Mouse (Mus musculus): ENCODE results near the gene Clec12b. TPM values are rescaled to one million over a fixed set of nuclear protein-coding genes. Genes with fewer than 3 reads are reported as not detected.

Clec12b gene
- total and polyA plus RNA-seq, 3 experiments: not detected

DNA sequence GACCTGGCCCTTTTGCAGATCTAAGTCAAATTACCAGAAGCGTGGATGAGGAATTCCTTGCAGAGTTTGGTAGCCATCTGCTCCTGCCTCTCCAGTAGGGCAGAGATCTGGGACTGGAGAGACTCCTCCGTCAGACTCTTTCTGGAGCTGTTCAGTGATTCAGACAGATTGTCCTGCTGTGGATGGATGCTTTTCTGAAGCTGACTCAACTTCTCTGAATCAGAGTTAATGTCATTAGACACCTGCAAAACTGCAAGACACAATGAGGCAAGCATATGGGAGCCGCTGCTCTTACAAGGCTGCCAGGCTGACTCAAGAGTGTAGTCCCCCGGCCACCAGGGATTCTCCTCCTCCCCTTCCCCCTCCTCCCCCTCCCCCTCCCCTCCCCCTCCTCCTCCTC is 5.2 kb downstream of the Clec12b start:
- Histone ChIP-seq H3K9ac (ENCODE audit: control insufficient read depth, low read depth, low read length, poor library complexity, severe bottlenecking) (no peak overlapping the region), H3K79me2 (ENCODE audit: control insufficient read depth, insufficient read depth, low read length, poor library complexity) (no peaks in the 10 kb centered on the region), H3K9me3 (replicated peaks; ENCODE audit: insufficient read depth, low read length) (no peaks in the 10 kb centered on the region), H3K4me1 (ENCODE audit: control insufficient read depth in 1 of 2, insufficient read depth in 2 of 2, low read length in 2 of 2) (no peaks in the 10 kb centered on the region), H3K36me3 (ENCODE audit: control insufficient read depth in 1 of 2, insufficient read depth in 2 of 2, low read length in 2 of 2) (no peaks in the 10 kb centered on the region), H3K4me3 (ENCODE audit: control insufficient read depth in 1 of 2, insufficient read depth in 1 of 2, low read depth in 2 of 2, low read length in 2 of 2) (no peak overlapping the region), H3K27me3 (ENCODE audit: control insufficient read depth in 1 of 2, insufficient read depth in 2 of 2, low read length in 2 of 2) (no peaks in the 10 kb centered on the region; a peak in 1 of 4 replicates), H3K27ac (ENCODE audit: control insufficient read depth, low read depth, low read length) (no peak overlapping the region)
- TF ChIP-seq ZMIZ1 (IDR thresholded peaks at IDR 0.05; ENCODE audit: low read depth, low read length): no peak
- TF ChIP-seq USF1 (IDR thresholded peaks at IDR 0.05; ENCODE audit: low read depth, low read length): no peak
- no peak for TF ChIP-seq MYB (IDR thresholded peaks at IDR 0.05; ENCODE audit: low read depth, low read length)
- no peak for TF ChIP-seq GABPA (IDR thresholded peaks at IDR 0.05; ENCODE audit: low read depth, low read length)
- no peak for TF ChIP-seq NRF1 (IDR thresholded peaks at IDR 0.05; ENCODE audit: insufficient read depth, low read depth, low read length, poor library complexity, severe bottlenecking)
- no peak for TF ChIP-seq KAT2A (conservative IDR thresholded peaks at IDR 0.05; ENCODE audit: low read depth, low read length)
- no peak for TF ChIP-seq SMC3 (IDR thresholded peaks at IDR 0.05; ENCODE audit: low read depth, low read length)
- no peak for TF ChIP-seq ZKSCAN1 (IDR thresholded peaks at IDR 0.05; ENCODE audit: low read depth, low read length)
- no peak for DNase-seq (ENCODE audit: low read depth, low spot score)

DNA sequence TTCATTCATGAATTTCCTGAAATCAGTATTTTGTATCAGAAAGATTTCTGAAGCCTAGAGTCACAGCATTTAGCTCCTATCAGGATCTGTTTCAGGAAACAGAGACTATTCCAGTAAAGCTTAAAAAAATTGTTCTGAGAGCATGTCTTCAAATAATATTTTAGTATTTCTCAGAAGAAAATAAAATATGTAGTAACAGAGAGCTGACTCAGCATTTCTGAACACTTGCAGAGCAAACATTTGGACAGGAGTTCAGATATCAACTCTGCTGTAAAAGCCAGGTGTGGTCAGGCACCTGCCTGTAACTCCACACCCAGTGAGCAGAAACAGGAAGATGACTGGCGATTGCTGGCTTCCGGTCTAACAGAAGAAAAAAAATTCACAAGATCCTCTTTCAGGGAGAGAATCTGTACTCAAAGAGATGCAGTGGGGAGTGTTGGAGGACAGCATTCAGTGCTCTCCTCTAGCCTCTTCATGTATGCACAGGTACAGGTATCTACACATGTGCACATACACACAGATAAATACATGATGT is 10.7 kb downstream of the Clec12b start:
- no peak for DNase-seq (ENCODE audit: low read depth, low spot score)
- Histone ChIP-seq H3K4me3 (ENCODE audit: control insufficient read depth in 1 of 2, insufficient read depth in 1 of 2, low read depth in 2 of 2, low read length in 2 of 2) (no peak overlapping the region), H3K9ac (ENCODE audit: control insufficient read depth, low read depth, low read length, poor library complexity, severe bottlenecking) (no peak overlapping the region)

DNA sequence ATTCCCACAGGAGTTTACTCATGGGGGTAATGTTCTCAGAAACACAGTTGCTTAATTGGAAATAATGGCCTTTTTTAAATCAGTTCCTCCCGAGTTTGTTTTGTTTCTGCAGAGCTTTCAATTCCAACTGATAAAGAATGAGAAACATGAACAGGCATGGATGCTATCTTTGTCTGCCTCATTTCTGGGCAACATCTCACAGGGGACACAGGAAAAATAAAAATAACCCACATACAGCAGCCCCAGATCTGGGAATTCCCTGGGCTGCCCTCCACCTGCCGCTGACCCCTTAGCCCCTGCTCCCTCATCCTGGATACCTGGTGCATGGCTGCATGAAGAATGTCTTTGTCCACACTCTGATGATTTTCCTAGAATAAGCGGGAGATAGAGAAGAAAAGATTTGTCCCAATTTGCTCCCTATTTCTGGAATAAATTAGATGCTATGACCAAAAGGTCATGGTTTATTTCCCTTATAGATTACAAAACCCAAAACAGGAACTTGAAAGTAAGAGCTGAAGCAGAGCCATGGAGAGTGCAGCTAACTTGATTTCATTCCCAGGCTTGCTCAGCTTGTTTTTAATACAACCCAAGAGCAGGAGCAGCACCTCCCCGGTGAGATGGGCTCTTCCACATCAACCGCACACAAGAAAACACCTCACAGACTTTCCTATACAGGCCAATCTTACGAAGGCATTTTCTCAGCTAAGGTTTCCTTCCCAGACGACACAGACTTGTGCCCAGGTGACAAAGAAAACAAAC is 16.1 kb downstream of the Clec12b start:
- no peak for DNase-seq (ENCODE audit: low read depth, low spot score)
- Histone ChIP-seq H3K9me3 (replicated peaks; ENCODE audit: insufficient read depth, low read length) (no peaks in the 10 kb centered on the region), H3K4me1 (ENCODE audit: control insufficient read depth in 1 of 2, insufficient read depth in 2 of 2, low read length in 2 of 2) (no peaks in the 10 kb centered on the region), H3K27ac (ENCODE audit: control insufficient read depth, low read depth, low read length) (no peak overlapping the region), H3K27me3 (ENCODE audit: control insufficient read depth in 1 of 2, insufficient read depth in 2 of 2, low read length in 2 of 2) (peaks cover 0 to 5% of the 10 kb centered on the region in 2 experiments; a peak in 3 of 4 replicates), H3K4me3 (ENCODE audit: control insufficient read depth in 1 of 2, insufficient read depth in 1 of 2, low read depth in 2 of 2, low read length in 2 of 2) (no peak overlapping the region), H3K79me2 (ENCODE audit: control insufficient read depth, insufficient read depth, low read length, poor library complexity) (no peaks in the 10 kb centered on the region), H3K9ac (ENCODE audit: control insufficient read depth, low read depth, low read length, poor library complexity, severe bottlenecking) (no peak overlapping the region), H3K36me3 (ENCODE audit: control insufficient read depth in 1 of 2, insufficient read depth in 2 of 2, low read length in 2 of 2) (no peaks in the 10 kb centered on the region)
- no peak for TF ChIP-seq TAL1 (IDR thresholded peaks at IDR 0.05; ENCODE audit: low read length)
- TF ChIP-seq SIN3A (IDR thresholded peaks at IDR 0.05; ENCODE audit: low read length): no peak
- no peak for TF ChIP-seq NRF1 (IDR thresholded peaks at IDR 0.05; ENCODE audit: insufficient read depth, low read depth, low read length, poor library complexity, severe bottlenecking)
- TF ChIP-seq UBTF (IDR thresholded peaks at IDR 0.05; ENCODE audit: borderline replicate concordance, insufficient read depth, low read depth, low read length): no peak

More for the DNA sequence above, 10.7 kb downstream of the Clec12b start:
- TF ChIP-seq MAFK (IDR thresholded peaks at IDR 0.05; ENCODE audit: borderline replicate concordance, low read depth, low read length) (peak; percentile 89), RCOR1 (IDR thresholded peaks at IDR 0.05; ENCODE audit: low read depth, low read length) (no peak), EP300 (IDR thresholded peaks at IDR 0.05; ENCODE audit: low read depth in 1 of 2, low read length in 2 of 2) (no peak), TAL1 (IDR thresholded peaks at IDR 0.05; ENCODE audit: low read length) (no peak), USF2 (IDR thresholded peaks at IDR 0.05; ENCODE audit: borderline replicate concordance in 1 of 2, insufficient read depth in 1 of 2, low read depth in 1 of 2, low read length in 2 of 2) (no peak), MAZ (IDR thresholded peaks at IDR 0.05; ENCODE audit: low read depth, low read length) (no peak)
- no peaks in the 10 kb centered on the region for H3K9me3 ChIP-seq (replicated peaks; ENCODE audit: insufficient read depth, low read length)
- H3K79me2 ChIP-seq (ENCODE audit: control insufficient read depth, insufficient read depth, low read length, poor library complexity): no peaks in the 10 kb centered on the region
- H3K36me3 ChIP-seq (ENCODE audit: control insufficient read depth in 1 of 2, insufficient read depth in 2 of 2, low read length in 2 of 2): no peaks in the 10 kb centered on the region
- H3K4me1 ChIP-seq (ENCODE audit: control insufficient read depth in 1 of 2, insufficient read depth in 2 of 2, low read length in 2 of 2): no peaks in the 10 kb centered on the region
- no peak overlapping the region for H3K27ac ChIP-seq (ENCODE audit: control insufficient read depth, low read depth, low read length)
- H3K27me3 ChIP-seq (ENCODE audit: control insufficient read depth in 1 of 2, insufficient read depth in 2 of 2, low read length in 2 of 2): peaks cover 0 to 3% of the 10 kb centered on the region in 2 experiments; a peak in 3 of 4 replicates
